13 mouse cellular contexts compared by ENCODE assay signal in the genomic region with DNA sequence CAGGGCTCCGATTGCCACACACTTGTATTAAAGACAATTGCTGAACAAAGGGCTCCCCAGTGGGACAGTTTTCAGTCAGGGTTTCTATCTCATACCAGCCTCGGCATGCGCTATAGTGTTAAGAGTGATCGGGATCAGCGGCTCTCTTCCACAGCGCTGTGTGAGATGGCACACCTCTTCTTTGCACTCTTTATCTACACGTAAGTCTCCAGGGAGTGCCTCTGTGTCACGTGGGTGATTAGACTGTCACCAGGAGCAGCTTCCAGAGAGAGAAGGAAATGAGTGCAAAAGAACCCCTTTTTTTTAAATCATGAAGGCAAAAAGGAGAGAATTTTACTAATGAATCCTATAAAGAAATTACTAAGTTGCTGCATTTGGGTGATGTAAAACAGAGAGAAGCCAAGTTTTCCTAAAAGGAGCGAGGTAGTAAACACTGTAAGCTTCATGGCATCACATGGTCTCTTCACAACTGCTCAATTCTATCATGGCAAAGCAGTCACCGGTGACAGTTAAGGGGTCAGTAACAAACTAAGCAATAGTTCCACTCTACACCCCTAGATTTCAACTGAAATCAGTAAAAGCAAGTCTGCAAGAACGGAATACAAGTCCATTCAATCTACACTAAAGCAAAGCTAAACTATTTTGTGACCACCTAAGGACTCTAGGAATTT. TPM values are rescaled to one million over a fixed set of nuclear protein-coding genes. Genes with fewer than 3 reads are reported as not detected.
DNase-seq lines count a peak whose midpoint lies in the region; ATAC-seq and TF ChIP-seq lines count a peak whose summit lies in the region.
"Had no signal": no experiment of that assay in that cellular context is flagged by ENCODE, and none has a peak within 500 bp of the region (broad histone marks: within the 10 kb centered on the region; RNA-seq: fewer than 3 reads in every experiment).

No protein-coding gene starts in this region.

- H3K9me3 ChIP-seq in heart, embryonic 11.5 days (replicated peaks; ENCODE audit: control insufficient read depth, low read length): no peaks in the 10 kb centered on the region
- no peaks in the 10 kb centered on the region for H3K9me3 ChIP-seq in midbrain, embryonic 13.5 days
- H3K9me3 ChIP-seq in midbrain, postnatal 0 days (ENCODE audit: low read length): no peaks in the 10 kb centered on the region
- no peaks in the 10 kb centered on the region for H3K9me3 ChIP-seq in liver, embryonic 12.5 days (replicated peaks)
- H3K9me3 ChIP-seq in stomach, postnatal 0 days (ENCODE audit: control insufficient read depth, low read length): no peaks in the 10 kb centered on the region

- peak overlapping the region; percentile 32 for H3K4me2 ChIP-seq in heart, embryonic 11.5 days
- H3K4me2 ChIP-seq in midbrain, embryonic 13.5 days (replicated peaks): no peak overlapping the region
- H3K4me2 ChIP-seq in midbrain, postnatal 0 days (ENCODE audit: low read depth, low read length, poor library complexity, severe bottlenecking): no peak overlapping the region
- peak overlapping the region; percentile 55 for H3K4me2 ChIP-seq in liver, embryonic 12.5 days
- H3K4me2 ChIP-seq in stomach, postnatal 0 days (replicated peaks; ENCODE audit: low read depth): no peak overlapping the region

- H3K27ac ChIP-seq in heart, embryonic 11.5 days (ENCODE audit: low read depth, low read length): no peak overlapping the region
- no peak overlapping the region for H3K27ac ChIP-seq in midbrain, embryonic 13.5 days
- no peak overlapping the region for H3K27ac ChIP-seq in midbrain, postnatal 0 days (ENCODE audit: low read depth, low read length)
- H3K27ac ChIP-seq in liver, embryonic 12.5 days: peak overlapping the region; percentile 67
- 0 out of 2 replicates have a peak overlapping the region, but pooled peaks have one; percentile 8 for H3K27ac ChIP-seq in stomach, postnatal 0 days (replicated peaks)

- no peaks in the 10 kb centered on the region for H3K27me3 ChIP-seq in heart, embryonic 11.5 days (ENCODE audit: control insufficient read depth, insufficient read depth, low read length)
- no peaks in the 10 kb centered on the region for H3K27me3 ChIP-seq in midbrain, embryonic 13.5 days
- H3K27me3 ChIP-seq in midbrain, postnatal 0 days (ENCODE audit: insufficient read depth, low read length): no peaks in the 10 kb centered on the region
- H3K27me3 ChIP-seq in liver, embryonic 12.5 days (replicated peaks): no peaks in the 10 kb centered on the region
- H3K27me3 ChIP-seq in stomach, postnatal 0 days (ENCODE audit: control insufficient read depth, insufficient read depth, low read length): no peaks in the 10 kb centered on the region

- peaks cover 14% of the 10 kb centered on the region for H3K4me1 ChIP-seq in heart, embryonic 11.5 days (ENCODE audit: control insufficient read depth, insufficient read depth, low read length)
- peaks cover 7% of the 10 kb centered on the region; the same call in 1 of the 2 replicates for H3K4me1 ChIP-seq in midbrain, embryonic 13.5 days (replicated peaks)
- no peaks in the 10 kb centered on the region for H3K4me1 ChIP-seq in midbrain, postnatal 0 days (ENCODE audit: insufficient read depth, low read length)
- H3K4me1 ChIP-seq in liver, embryonic 12.5 days: peaks cover 21% of the 10 kb centered on the region
- no peaks in the 10 kb centered on the region for H3K4me1 ChIP-seq in stomach, postnatal 0 days (replicated peaks; ENCODE audit: control insufficient read depth, insufficient read depth)

- DNase-seq in heart, postnatal 25 days (ENCODE audit: low spot score): no peak
- no peak for DNase-seq in midbrain, postnatal 0 days (ENCODE audit: low spot score)
- no peak for DNase-seq in stomach, postnatal 0 days (ENCODE audit: low spot score)
- no peak for DNase-seq in adrenal gland, adult 18-20 months (ENCODE audit: low spot score in 2 of 2)
- DNase-seq in thymus, postnatal 4 days: no peak
- DNase-seq: adrenal gland, adult 8-10 months; cerebellum, postnatal 36 days; kidney, postnatal 14 days; lung, postnatal 10 days; right cerebral cortex, postnatal 25 days had no signal

- intact Hi-C loops in heart, postnatal 25 days (cut with DNase I): no loop called here

- no peak overlapping the region for H3K9ac ChIP-seq in heart, embryonic 11.5 days (ENCODE audit: low read depth, low read length)
- H3K9ac ChIP-seq in midbrain, embryonic 13.5 days (replicated peaks): no peak overlapping the region
- H3K9ac ChIP-seq in midbrain, postnatal 0 days (replicated peaks; ENCODE audit: low read length, poor library complexity, severe bottlenecking): no peak overlapping the region
- 0 out of 2 replicates have a peak overlapping the region, but pooled peaks have one; percentile 22 for H3K9ac ChIP-seq in liver, embryonic 12.5 days
- no peak overlapping the region for H3K9ac ChIP-seq in stomach, postnatal 0 days (ENCODE audit: low read length)

- H3K4me3 ChIP-seq in heart, embryonic 11.5 days (ENCODE audit: low read depth, low read length): no peak overlapping the region
- H3K4me3 ChIP-seq in midbrain, embryonic 13.5 days (replicated peaks): no peak overlapping the region
- no peak overlapping the region for H3K4me3 ChIP-seq in midbrain, postnatal 0 days (ENCODE audit: low read depth, low read length)
- peak overlapping the region; percentile 15 for H3K4me3 ChIP-seq in liver, embryonic 12.5 days
- no peak overlapping the region for H3K4me3 ChIP-seq in stomach, postnatal 0 days (ENCODE audit: low read depth, low read length)

- ATAC-seq in heart, embryonic 11.5 days (replicated peaks; ENCODE audit: insufficient number of reproducible peaks, low FRiP score, low TSS enrichment): peak; percentile 71; the same call in 1 of the 2 replicates
- 0 out of 2 replicates have a peak, but pooled peaks have one; percentile 30 for ATAC-seq in midbrain, embryonic 13.5 days
- no peak for ATAC-seq in midbrain, postnatal 0 days (ENCODE audit: low FRiP score)
- peak; percentile 100 for ATAC-seq in liver, embryonic 12.5 days
- ATAC-seq in stomach, postnatal 0 days (ENCODE audit: low FRiP score, low TSS enrichment): peak; percentile 85

- 51% methylated on average over 11 of the region's 11 CpGs for WGBS in heart, embryonic 11.5 days (ENCODE audit: insufficient replicate concordance)
- WGBS in midbrain, embryonic 13.5 days: 64% methylated on average over 11 of the region's 11 CpGs
- 59% methylated on average over 11 of the region's 11 CpGs for WGBS in midbrain, postnatal 0 days
- 42% methylated on average over 11 of the region's 11 CpGs for WGBS in liver, embryonic 12.5 days (ENCODE audit: insufficient replicate concordance)
- WGBS in stomach, postnatal 0 days: 71% methylated on average over 11 of the region's 11 CpGs

- H3K36me3 ChIP-seq in heart, embryonic 11.5 days (ENCODE audit: control insufficient read depth, insufficient read depth, low read length): no peaks in the 10 kb centered on the region
- H3K36me3 ChIP-seq in midbrain, embryonic 13.5 days: no peaks in the 10 kb centered on the region
- no peaks in the 10 kb centered on the region for H3K36me3 ChIP-seq in midbrain, postnatal 0 days (ENCODE audit: insufficient read depth, low read length)
- no peaks in the 10 kb centered on the region for H3K36me3 ChIP-seq in liver, embryonic 12.5 days
- no peaks in the 10 kb centered on the region for H3K36me3 ChIP-seq in stomach, postnatal 0 days (ENCODE audit: control insufficient read depth, insufficient read depth, low read length)

- TF ChIP-seq EP300 in stomach, postnatal 0 days (optimal IDR thresholded peaks at IDR 0.05): no peak

- no peak for TF ChIP-seq CTCF in midbrain, postnatal 0 days (IDR thresholded peaks at IDR 0.05)
- no peak for TF ChIP-seq CTCF in stomach, postnatal 0 days (IDR thresholded peaks at IDR 0.05; ENCODE audit: low read depth)

RNA-seq across cellular contexts. Expression of a gene that starts 40.0 kb away (rescaled TPM):
- 47.1 TPM in 2 replicates for polyA plus RNA-seq in heart, embryonic 11.5 days (2014; fragmentation: Nextera tagmentation; extraction: Ambion mirVana)
- 10 to 100 TPM; 67.3 to 71.1 TPM for total RNA-seq in heart, postnatal 25 days (2021)
- 21.8 and 23.6 TPM in 2 replicates for polyA plus RNA-seq in midbrain, embryonic 13.5 days (2015; fragmentation: Nextera tagmentation; extraction: Ambion mirVana)
- 19.7 and 25.7 TPM in 2 replicates for total RNA-seq in midbrain, postnatal 0 days (2014; rRNA removed)
- polyA plus RNA-seq in midbrain, postnatal 0 days (2015; fragmentation: Nextera tagmentation; extraction: Ambion mirVana): 22.4 and 24.0 TPM in 2 replicates
- 22.2 TPM in 2 replicates for polyA plus RNA-seq in liver, embryonic 12.5 days (2016; fragmentation: Nextera tagmentation; extraction: Ambion mirVana)
- 35.8 and 40.0 TPM in 2 replicates for polyA plus RNA-seq in stomach, postnatal 0 days (2015; fragmentation: Nextera tagmentation; extraction: Ambion mirVana)
- total RNA-seq in adrenal gland, adult 18-20 months (2021): 10 to 100 TPM; 43.8 to 52.3 TPM

Comparison
In these comparisons a context has a peak if more than half of its experiments do, and no peak if none do; other contexts are left out.
1. H3K27ac ChIP-seq: peak in liver, embryonic 12.5 days (single experiment) and stomach, postnatal 0 days (single experiment); none in heart, embryonic 11.5 days (single experiment), midbrain, embryonic 13.5 days (single experiment) and midbrain, postnatal 0 days (single experiment).
2. H3K4me2 ChIP-seq: peak in heart, embryonic 11.5 days (single experiment) and liver, embryonic 12.5 days (single experiment); none in midbrain, embryonic 13.5 days (single experiment), midbrain, postnatal 0 days (single experiment) and stomach, postnatal 0 days (single experiment).